Mouse (Mus musculus) adrenal gland, postnatal 10 days (tissue): ENCODE data around the gene Lgals1. TPM values are rescaled to one million over a fixed set of nuclear protein-coding genes. Genes with fewer than 3 reads are reported as not detected.
A peak's percentile ranks its signal among the peaks of the same experiment; 100 is the strongest.

Experiments
- DNase-seq: peaks from one replicate; pipeline ENCODE4 v3.0.0; 2021; ENCODE audit warnings: mixed read lengths
- long read RNA-seq, 2 experiments: library from polyadenylated mRNA; stranded (forward); transcript quantifications; one replicate each; pipeline ENCODE4 v2.0.0; 2021
- total RNA-seq, 2 experiments: library from RNA; stranded (reverse); gene quantifications; 2 replicates each; pipeline ENCODE4 v1.2.3; 2021

Lgals1 gene
- total RNA-seq: 100 to 1,000 TPM; 601 to 606 TPM
- long read RNA-seq, experiment 1, transcript Lgals1-202 (5 exons, 628 nt): minor isoform, 9 of 951 reads
- long read RNA-seq, experiment 1, transcript Lgals1-201 (4 exons, 800 nt): major isoform, 815 of 951 reads
- long read RNA-seq, experiment 1, partial matches to known transcripts: 112 of 951 reads
- long read RNA-seq, experiment 1, other reads (novel, unspliced or antisense): 15 of 951 reads
- long read RNA-seq, experiment 2, transcript Lgals1-201 (4 exons, 800 nt): major isoform, 639 of 695 reads
- long read RNA-seq, experiment 2, partial matches to known transcripts: 44 of 695 reads
- long read RNA-seq, experiment 2, other reads (novel, unspliced or antisense): 9 of 695 reads

GRCm38 (mm10) chr15:78926021-78926919 is at the start of gene Lgals1:
Gene Lgals1, plus strand, starts transcription at chr15:78926725.
- DNase-seq: peak; percentile 94

DNA sequence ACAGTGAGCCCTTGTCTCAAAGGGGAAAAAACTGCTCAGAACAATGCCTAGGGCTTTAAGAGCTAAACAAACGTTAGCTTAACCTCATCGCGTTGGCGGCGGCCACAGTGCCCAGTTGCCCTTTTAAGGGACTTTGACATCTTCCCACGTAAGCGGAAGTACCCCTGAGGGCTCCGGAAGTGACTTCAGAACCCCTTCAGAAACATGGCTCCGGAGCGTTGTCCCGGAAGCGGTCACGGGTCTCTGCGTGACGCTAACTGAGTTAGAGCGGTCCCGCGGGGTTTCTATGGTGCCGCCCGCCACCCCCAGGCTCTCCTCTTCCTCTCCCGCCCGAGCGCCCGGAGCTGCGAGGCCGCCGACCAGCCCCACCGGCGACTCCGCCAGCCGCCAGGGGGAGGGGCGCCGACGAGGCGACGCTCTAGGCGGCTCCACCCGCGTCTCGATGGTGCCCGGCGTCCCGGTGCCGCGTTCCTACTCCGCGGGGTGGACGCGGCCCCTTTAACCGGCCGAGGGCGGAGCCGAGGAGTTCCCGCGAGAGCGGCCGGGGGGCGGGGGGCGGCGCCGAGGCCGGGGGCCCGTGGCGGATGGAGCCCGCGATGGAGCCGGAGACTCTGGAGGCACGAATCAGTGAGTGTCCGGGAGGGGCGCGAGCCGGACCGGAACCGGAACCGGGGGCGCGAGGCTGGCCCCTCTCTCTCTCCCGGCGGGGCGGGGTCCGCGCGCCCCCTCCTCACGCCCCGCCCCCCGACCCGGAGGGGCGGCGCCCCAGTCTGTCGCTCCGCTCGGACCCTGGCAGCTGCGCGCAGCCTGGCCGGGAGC is 49.3 kb upstream of the Lgals1 start, which contains the start of gene Gga1:
Gga1 (plus strand) TSS at position 200 of the 819 bp plus-strand sequence.
- DNase-seq: peak; percentile 95

- no peak for DNase-seq
Measured at GRCm38 (mm10) chr15:78877810-78878390, 48.6 kb upstream of the Lgals1 start.

GRCm38 (mm10) chr15:78878792-78879516 is 47.6 kb upstream of the Lgals1 start:
- peak; percentile 30 for DNase-seq

GRCm38 (mm10) chr15:78880432-78880831 is 46.1 kb upstream of the Lgals1 start:
- no peak for DNase-seq

- no peak for DNase-seq
Measured at GRCm38 (mm10) chr15:78881828-78882227, 44.7 kb upstream of the Lgals1 start.

GRCm38 (mm10) chr15:78889401-78889853 is 37.1 kb upstream of the Lgals1 start:
- no peak for DNase-seq

DNA sequence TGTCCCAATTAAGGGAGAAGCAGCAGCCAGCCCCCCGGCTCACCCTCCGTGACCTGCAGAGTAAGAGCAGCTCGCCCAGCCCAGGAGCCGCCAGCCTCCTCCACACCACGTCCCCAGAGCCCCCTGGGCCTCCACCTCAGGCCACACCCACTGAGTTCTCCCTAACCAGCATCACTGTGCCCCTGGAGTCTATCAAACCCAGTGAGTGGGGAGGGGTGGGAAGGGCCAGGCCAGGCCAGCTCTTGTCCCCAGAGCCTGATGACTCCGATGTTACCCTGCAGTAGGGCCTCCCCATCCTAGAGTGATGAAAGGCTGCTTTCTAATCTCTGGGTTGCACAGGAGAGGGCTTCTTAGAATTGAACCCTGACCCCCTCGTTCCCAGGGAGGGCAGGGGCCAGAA is 34.1 kb upstream of the Lgals1 start:
- no peak for DNase-seq

DNA sequence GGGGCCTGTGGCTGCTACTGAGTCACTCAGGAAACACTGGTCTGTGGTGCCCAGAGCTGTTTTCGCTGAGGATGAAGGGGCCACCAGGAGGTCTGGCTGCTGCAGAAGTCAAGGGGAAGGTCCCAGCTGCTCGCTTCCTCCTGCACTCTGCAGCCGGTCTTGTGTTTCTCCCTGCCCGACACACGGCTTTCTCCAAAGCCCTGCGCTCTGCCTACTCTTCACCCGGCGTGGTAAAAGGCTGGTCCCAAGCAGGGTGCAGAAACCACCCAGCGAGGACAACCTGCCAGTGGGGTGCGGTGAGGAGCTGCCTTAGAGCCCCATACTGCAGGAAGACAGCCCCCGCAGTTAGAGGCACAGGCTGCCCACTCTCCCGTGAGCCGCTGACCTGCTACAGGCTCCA is 31.8 kb upstream of the Lgals1 start:
- no peak for DNase-seq

GRCm38 (mm10) chr15:78895741-78896140 is 30.8 kb upstream of the Lgals1 start:
- DNase-seq: no peak

DNA sequence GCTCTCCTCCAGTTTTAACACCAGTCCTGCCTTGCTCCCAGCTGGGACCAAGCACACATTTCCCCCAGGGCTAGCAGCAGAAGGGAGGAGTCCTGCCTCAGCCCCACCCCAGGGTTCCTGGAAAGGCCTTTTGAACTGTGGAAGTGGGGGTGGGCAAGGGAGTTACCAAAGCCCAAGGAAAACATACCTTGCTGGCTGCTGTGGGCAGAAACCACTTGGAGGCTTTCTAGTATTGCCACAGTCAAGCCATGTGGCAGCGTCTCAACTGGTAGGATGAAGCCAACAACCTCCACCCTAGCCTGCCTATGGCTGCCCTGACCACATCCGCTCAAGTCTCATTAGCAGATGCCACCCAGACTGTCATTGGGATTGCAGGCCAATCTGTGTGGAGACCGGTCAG is 30.4 kb upstream of the Lgals1 start:
- DNase-seq: no peak

- DNase-seq: no peak
Measured at GRCm38 (mm10) chr15:78897488-78897887, 29.0 kb upstream of the Lgals1 start.

- DNase-seq: no peak
Measured at GRCm38 (mm10) chr15:78898507-78899001, 28.0 kb upstream of the Lgals1 start.

DNA sequence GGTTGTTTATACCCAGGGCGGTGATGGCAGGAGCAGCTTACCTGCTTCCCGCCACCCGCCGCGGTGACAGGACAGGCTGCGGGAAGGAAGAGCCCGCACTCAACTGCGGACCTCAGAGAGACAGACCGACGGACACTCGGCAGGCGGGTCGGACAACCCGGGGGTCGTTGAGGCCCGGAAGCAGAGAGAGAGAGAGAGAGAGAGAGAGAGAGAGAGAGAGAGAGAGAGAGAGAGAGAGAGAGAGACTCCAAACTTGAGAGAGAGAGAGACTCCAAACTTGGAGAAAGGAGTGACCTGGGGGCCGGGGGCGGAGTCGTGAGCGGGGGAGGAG is 27.2 kb upstream of the Lgals1 start, which contains the start of gene Gm49510:
Gm49510 (plus strand) TSS at position 259 of the 331 bp plus-strand sequence.
- DNase-seq: no peak

- DNase-seq: peak; percentile 80
Measured at GRCm38 (mm10) chr15:78899740-78900584, 26.6 kb upstream of the Lgals1 start, which contains the start of gene Sh3bp1. Gene Sh3bp1, plus strand, starts transcription at chr15:78899768.

DNA sequence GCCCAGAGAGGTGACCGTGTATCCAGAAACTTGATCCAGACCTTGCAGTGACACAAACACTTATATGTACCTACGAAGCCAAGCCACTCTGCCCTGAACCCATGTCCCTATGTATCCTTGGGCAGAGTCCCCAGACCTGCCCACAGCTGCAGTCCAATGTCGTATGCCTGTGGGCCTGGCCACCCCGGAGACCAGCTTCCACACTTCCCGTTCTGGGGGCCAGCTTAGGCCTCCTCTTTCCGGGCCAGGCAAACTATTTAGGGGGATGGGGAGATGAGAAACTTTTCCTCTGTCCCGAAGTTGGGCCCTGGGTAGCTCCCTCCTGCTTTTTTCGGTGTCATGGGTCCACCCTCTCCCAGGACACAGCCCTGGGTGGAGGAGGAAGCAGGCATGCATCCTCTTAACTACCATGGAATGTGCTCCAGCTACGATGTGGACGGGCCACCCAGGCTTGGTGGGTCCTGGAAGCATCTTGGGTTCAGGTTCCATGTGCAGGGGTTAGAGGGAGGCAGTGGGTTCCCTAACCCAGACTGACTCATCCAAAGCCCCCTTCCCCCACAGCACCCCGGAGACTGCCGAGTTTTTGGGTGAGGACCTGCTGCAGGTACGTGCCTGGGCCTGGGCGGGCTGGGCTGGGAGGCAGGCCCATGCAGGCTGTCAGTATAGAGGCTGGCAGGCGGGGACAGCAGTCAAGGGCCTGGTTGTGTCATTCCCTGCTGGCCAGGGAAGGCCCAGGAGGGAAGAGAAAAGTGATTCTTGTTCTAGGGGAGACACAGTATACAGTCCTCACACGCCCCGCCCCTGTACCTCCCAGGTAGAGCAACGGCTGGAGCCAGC is 25.7 kb upstream of the Lgals1 start:
- DNase-seq: no peak

- DNase-seq: no peak
Measured at GRCm38 (mm10) chr15:78901422-78901789, 25.1 kb upstream of the Lgals1 start.

GRCm38 (mm10) chr15:78903243-78903642 is 23.3 kb upstream of the Lgals1 start:
- DNase-seq: peak; percentile 92

DNA sequence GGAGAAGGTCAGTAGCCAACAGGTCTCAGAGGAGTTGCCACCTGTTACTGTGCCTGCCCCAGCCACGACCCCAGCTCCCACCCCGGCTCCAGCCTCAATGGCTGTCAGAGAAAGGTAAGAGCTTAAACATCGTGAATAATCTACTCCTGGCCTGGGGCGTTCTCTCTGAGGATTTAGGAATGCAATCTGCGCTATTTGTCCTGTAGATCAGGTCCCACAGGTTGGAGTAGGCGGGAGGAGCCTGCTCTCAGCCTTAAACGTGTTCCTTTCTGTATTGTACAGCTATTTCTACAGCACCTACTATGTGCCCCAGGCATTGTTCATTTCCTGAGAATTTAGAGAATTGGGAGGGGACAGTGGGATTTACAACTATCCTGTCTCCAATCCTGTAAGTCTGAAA is 18.1 kb upstream of the Lgals1 start:
- no peak for DNase-seq
